Mouse (Mus musculus): ENCODE results near the gene Ubap2l. TPM values are rescaled to one million over a fixed set of nuclear protein-coding genes. Genes with fewer than 3 reads are reported as not detected.

Gene Ubap2l
- polyA plus RNA-seq, 1 experiment from 2014 or later: 146 TPM

- 9% methylated on average over 20 of the region's 23 CpGs for WGBS
- Histone ChIP-seq H3K27me3 (ENCODE audit: control insufficient read depth, insufficient read depth, low read length) (no peaks in the 10 kb centered on the region), H3K4me2 (ENCODE audit: low read depth, low read length) (peak overlapping the region; percentile 84), H3K4me3 (ENCODE audit: low read length) (peak overlapping the region; percentile 68), H3K36me3 (ENCODE audit: control insufficient read depth, insufficient read depth) (peaks cover 26% of the 10 kb centered on the region), H3K9ac (ENCODE audit: low read length) (peak overlapping the region; percentile 78), H3K27ac (ENCODE audit: low read length) (peak overlapping the region; percentile 32), H3K9me3 (replicated peaks; ENCODE audit: control insufficient read depth, low read length) (no peaks in the 10 kb centered on the region), H3K4me1 (ENCODE audit: control insufficient read depth, insufficient read depth, low read length) (peaks cover 6% of the 10 kb centered on the region)
- peak; percentile 25 for ATAC-seq (replicated peaks; ENCODE audit: extremely low read depth, insufficient read depth, low FRiP score)
These were observed 54.5 kb downstream of the Ubap2l start for GRCm38 (mm10) chr3:89997791-89998495.

- no peak overlapping the region for H3K9ac ChIP-seq (ENCODE audit: low read length)
- no peak overlapping the region for H3K4me2 ChIP-seq (ENCODE audit: low read depth, low read length)
- H3K4me1 ChIP-seq (ENCODE audit: control insufficient read depth, insufficient read depth, low read length): peaks cover 6% of the 10 kb centered on the region
- peaks cover 16% of the 10 kb centered on the region for H3K36me3 ChIP-seq (ENCODE audit: control insufficient read depth, insufficient read depth)
- H3K27me3 ChIP-seq (ENCODE audit: control insufficient read depth, insufficient read depth, low read length): no peaks in the 10 kb centered on the region
- no peaks in the 10 kb centered on the region for H3K9me3 ChIP-seq (replicated peaks; ENCODE audit: control insufficient read depth, low read length)
- no peak overlapping the region for H3K27ac ChIP-seq (ENCODE audit: low read length)
- 84% methylated on average over 5 of the region's 5 CpGs for WGBS
- no peak for ATAC-seq (replicated peaks; ENCODE audit: extremely low read depth, insufficient read depth, low FRiP score)
- H3K4me3 ChIP-seq (ENCODE audit: low read length): no peak overlapping the region
These were observed 57.5 kb downstream of the Ubap2l start for GRCm38 (mm10) chr3:89994807-89995515.

- WGBS: 86% methylated on average over 4 of the region's 4 CpGs
These were observed 64.6 kb downstream of the Ubap2l start for GRCm38 (mm10) chr3:89987822-89988221.

GRCm38 (mm10) chr3:89987211-89987610 is 65.2 kb downstream of the Ubap2l start:
- H3K4me3 ChIP-seq (ENCODE audit: low read length): no peak overlapping the region
- H3K9me3 ChIP-seq (replicated peaks; ENCODE audit: control insufficient read depth, low read length): no peaks in the 10 kb centered on the region
- no peak overlapping the region for H3K27ac ChIP-seq (ENCODE audit: low read length)
- no peak overlapping the region for H3K4me2 ChIP-seq (ENCODE audit: low read depth, low read length)
- no peak overlapping the region for H3K9ac ChIP-seq (ENCODE audit: low read length)
- 54% methylated on average over 3 of the region's 3 CpGs for WGBS
- H3K27me3 ChIP-seq (ENCODE audit: control insufficient read depth, insufficient read depth, low read length): no peaks in the 10 kb centered on the region
- H3K36me3 ChIP-seq (ENCODE audit: control insufficient read depth, insufficient read depth): no peaks in the 10 kb centered on the region
- H3K4me1 ChIP-seq (ENCODE audit: control insufficient read depth, insufficient read depth, low read length): no peaks in the 10 kb centered on the region
- no peak for ATAC-seq (replicated peaks; ENCODE audit: extremely low read depth, insufficient read depth, low FRiP score)

More at GRCm38 (mm10) chr3:89987822-89988221, 64.6 kb downstream of the Ubap2l start:
- no peak overlapping the region for H3K27ac ChIP-seq (ENCODE audit: low read length)
- no peak overlapping the region for H3K4me2 ChIP-seq (ENCODE audit: low read depth, low read length)
- no peak overlapping the region for H3K4me3 ChIP-seq (ENCODE audit: low read length)
- H3K9ac ChIP-seq (ENCODE audit: low read length): no peak overlapping the region
- H3K4me1 ChIP-seq (ENCODE audit: control insufficient read depth, insufficient read depth, low read length): no peaks in the 10 kb centered on the region
- H3K27me3 ChIP-seq (ENCODE audit: control insufficient read depth, insufficient read depth, low read length): no peaks in the 10 kb centered on the region
- ATAC-seq (replicated peaks; ENCODE audit: extremely low read depth, insufficient read depth, low FRiP score): no peak
- H3K36me3 ChIP-seq (ENCODE audit: control insufficient read depth, insufficient read depth): no peaks in the 10 kb centered on the region
- H3K9me3 ChIP-seq (replicated peaks; ENCODE audit: control insufficient read depth, low read length): no peaks in the 10 kb centered on the region

GRCm38 (mm10) chr3:89982426-89982825 is 70.0 kb downstream of the Ubap2l start:
- Histone ChIP-seq H3K36me3 (ENCODE audit: control insufficient read depth, insufficient read depth) (no peaks in the 10 kb centered on the region), H3K27ac (ENCODE audit: low read length) (no peak overlapping the region), H3K9me3 (replicated peaks; ENCODE audit: control insufficient read depth, low read length) (no peaks in the 10 kb centered on the region), H3K27me3 (ENCODE audit: control insufficient read depth, insufficient read depth, low read length) (no peaks in the 10 kb centered on the region), H3K4me2 (ENCODE audit: low read depth, low read length) (no peak overlapping the region), H3K9ac (ENCODE audit: low read length) (no peak overlapping the region), H3K4me3 (ENCODE audit: low read length) (no peak overlapping the region), H3K4me1 (ENCODE audit: control insufficient read depth, insufficient read depth, low read length) (no peaks in the 10 kb centered on the region)
- 73% methylated on average over 5 of the region's 5 CpGs for WGBS
- no peak for ATAC-seq (replicated peaks; ENCODE audit: extremely low read depth, insufficient read depth, low FRiP score)

- Histone ChIP-seq H3K4me1 (ENCODE audit: control insufficient read depth, insufficient read depth, low read length) (no peaks in the 10 kb centered on the region), H3K4me2 (ENCODE audit: low read depth, low read length) (no peak overlapping the region), H3K9ac (ENCODE audit: low read length) (no peak overlapping the region), H3K27ac (ENCODE audit: low read length) (no peak overlapping the region), H3K36me3 (ENCODE audit: control insufficient read depth, insufficient read depth) (no peaks in the 10 kb centered on the region), H3K4me3 (ENCODE audit: low read length) (no peak overlapping the region), H3K9me3 (replicated peaks; ENCODE audit: control insufficient read depth, low read length) (no peaks in the 10 kb centered on the region), H3K27me3 (ENCODE audit: control insufficient read depth, insufficient read depth, low read length) (no peaks in the 10 kb centered on the region)
- ATAC-seq (replicated peaks; ENCODE audit: extremely low read depth, insufficient read depth, low FRiP score): no peak
These were observed 75.6 kb downstream of the Ubap2l start for GRCm38 (mm10) chr3:89976859-89977258.

- Histone ChIP-seq H3K4me1 (ENCODE audit: control insufficient read depth, insufficient read depth, low read length) (peaks cover 9% of the 10 kb centered on the region), H3K27ac (ENCODE audit: low read length) (no peak overlapping the region), H3K4me2 (ENCODE audit: low read depth, low read length) (no peak overlapping the region), H3K36me3 (ENCODE audit: control insufficient read depth, insufficient read depth) (no peaks in the 10 kb centered on the region), H3K27me3 (ENCODE audit: control insufficient read depth, insufficient read depth, low read length) (no peaks in the 10 kb centered on the region), H3K9ac (ENCODE audit: low read length) (no peak overlapping the region), H3K9me3 (replicated peaks; ENCODE audit: control insufficient read depth, low read length) (no peaks in the 10 kb centered on the region), H3K4me3 (ENCODE audit: low read length) (no peak overlapping the region)
- ATAC-seq (replicated peaks; ENCODE audit: extremely low read depth, insufficient read depth, low FRiP score): no peak
- 40% methylated on average over 7 of the region's 7 CpGs for WGBS
These were observed 83.9 kb downstream of the Ubap2l start for GRCm38 (mm10) chr3:89968509-89968908.

GRCm38 (mm10) chr3:89966946-89967345 is 85.5 kb downstream of the Ubap2l start:
- H3K36me3 ChIP-seq (ENCODE audit: control insufficient read depth, insufficient read depth): no peaks in the 10 kb centered on the region
- no peak overlapping the region for H3K9ac ChIP-seq (ENCODE audit: low read length)
- 72% methylated on average over 4 of the region's 4 CpGs for WGBS
- H3K4me3 ChIP-seq (ENCODE audit: low read length): no peak overlapping the region
- H3K4me1 ChIP-seq (ENCODE audit: control insufficient read depth, insufficient read depth, low read length): peaks cover 12% of the 10 kb centered on the region
- ATAC-seq (replicated peaks; ENCODE audit: extremely low read depth, insufficient read depth, low FRiP score): no peak
- H3K27ac ChIP-seq (ENCODE audit: low read length): no peak overlapping the region
- H3K4me2 ChIP-seq (ENCODE audit: low read depth, low read length): no peak overlapping the region
- no peaks in the 10 kb centered on the region for H3K27me3 ChIP-seq (ENCODE audit: control insufficient read depth, insufficient read depth, low read length)
- H3K9me3 ChIP-seq (replicated peaks; ENCODE audit: control insufficient read depth, low read length): no peaks in the 10 kb centered on the region

- Histone ChIP-seq H3K27me3 (ENCODE audit: control insufficient read depth, insufficient read depth, low read length) (no peaks in the 10 kb centered on the region), H3K4me2 (ENCODE audit: low read depth, low read length) (no peak overlapping the region), H3K4me1 (ENCODE audit: control insufficient read depth, insufficient read depth, low read length) (peaks cover 21% of the 10 kb centered on the region), H3K4me3 (ENCODE audit: low read length) (no peak overlapping the region), H3K36me3 (ENCODE audit: control insufficient read depth, insufficient read depth) (no peaks in the 10 kb centered on the region), H3K9me3 (replicated peaks; ENCODE audit: control insufficient read depth, low read length) (no peaks in the 10 kb centered on the region), H3K27ac (ENCODE audit: low read length) (no peak overlapping the region), H3K9ac (ENCODE audit: low read length) (no peak overlapping the region)
- ATAC-seq (replicated peaks; ENCODE audit: extremely low read depth, insufficient read depth, low FRiP score): no peak
- 86% methylated on average over 5 of the region's 5 CpGs for WGBS
These were observed 86.5 kb downstream of the Ubap2l start for GRCm38 (mm10) chr3:89965972-89966371.
